Mouse (Mus musculus) forebrain, embryonic 16.5 days (tissue): ENCODE results near the gene Trim62. TPM values are rescaled to one million over a fixed set of nuclear protein-coding genes. Genes with fewer than 3 reads are reported as not detected.

Experiments
- ATAC-seq: fragments of 200-750 bp; cut with Nextera tagmentation; 2 replicates; pipeline ENCODE4 v1.8.0; 2017; ENCODE audit warnings: mild to moderate bottlenecking, moderate library complexity
- H3K27ac ChIP-seq: fragments of 300-500 bp; sonication (generic); 2 replicates; pipeline ENCODE4 v1.5.1; 2014; ENCODE audit warnings: low read length, control low read depth
- H3K27me3 ChIP-seq: fragments of 300-500 bp; sonication (generic); replicated peaks from 2 replicates; pipeline ENCODE4 v1.6.1; 2014; ENCODE audit warnings: low read length; ENCODE audit not compliant: control insufficient read depth, insufficient read depth
- H3K36me3 ChIP-seq: fragments of 300-500 bp; sonication (generic); 2 replicates; pipeline ENCODE4 v1.6.1; 2014; ENCODE audit not compliant: control insufficient read depth, insufficient read depth
- H3K4me1 ChIP-seq: fragments of 300-500 bp; sonication (generic); replicated peaks from 2 replicates; pipeline ENCODE4 v1.6.1; 2014; ENCODE audit warnings: low read length; ENCODE audit not compliant: control insufficient read depth, insufficient read depth
- H3K4me2 ChIP-seq: fragments of 300-500 bp; sonication (generic); 2 replicates; pipeline ENCODE4 v1.6.1; 2014; ENCODE audit warnings: mild to moderate bottlenecking, low read length, control low read depth
- H3K4me3 ChIP-seq: fragments of 300-500 bp; sonication (generic); replicated peaks from 2 replicates; pipeline ENCODE4 v1.5.1; 2014; ENCODE audit warnings: mild to moderate bottlenecking, low read length, control low read depth
- H3K9ac ChIP-seq: fragments of 300-500 bp; sonication (generic); replicated peaks from 2 replicates; pipeline ENCODE4 v1.6.1; 2014; ENCODE audit warnings: low read depth, low read length, control low read depth
- H3K9me3 ChIP-seq: fragments of 300-500 bp; sonication (generic); 2 replicates; pipeline ENCODE4 v1.6.1; 2016; ENCODE audit warnings: low read length; ENCODE audit not compliant: control insufficient read depth
- WGBS: fragments of 180-500 bp; shearing (Covaris S2); extraction: QIAGEN DNeasy Blood & Tissue Kit; methylation state at CpG from one replicate; pipeline ENCODE4 v1.1.7; 2014; 5-methylcytosine and 5-hydroxymethylcytosine counted together
- polyA plus RNA-seq: library from polyadenylated mRNA; unstranded; fragments of >200 nt; fragmentation: Nextera tagmentation; extraction: Ambion mirVana; gene quantifications from 2 replicates; pipeline ENCODE4 v1.2.1, GENCODE M21; 2015

Gene Trim62
- polyA plus RNA-seq, 1 experiment from 2014 or later, result 10.9 TPM

DNA sequence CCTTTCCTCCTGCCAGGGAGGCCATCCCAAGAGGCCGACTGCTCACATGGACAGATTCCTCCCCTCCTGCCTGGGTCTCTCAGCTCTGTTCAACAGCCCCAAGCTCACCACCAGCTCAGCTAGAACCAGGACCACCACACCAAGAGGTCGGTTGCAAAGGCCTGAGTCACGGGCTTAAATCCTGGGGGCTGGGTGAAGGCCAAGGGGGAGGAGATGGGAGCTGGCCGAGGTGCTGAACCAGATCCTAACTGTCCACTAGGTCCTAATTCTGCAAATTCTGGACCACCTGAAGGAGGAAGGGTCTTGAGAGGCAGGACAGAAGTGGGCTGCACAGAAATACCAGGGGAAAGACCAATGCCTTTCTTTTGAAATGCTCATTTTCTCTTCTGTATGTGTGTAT, 30.4 kb downstream of the Trim62 start:
- Histone ChIP-seq H3K9ac (no peak overlapping the region), H3K27me3 (no peaks in the 10 kb centered on the region), H3K9me3 (no peaks in the 10 kb centered on the region), H3K36me3 (no peaks in the 10 kb centered on the region), H3K4me1 (peaks cover 5% of the 10 kb centered on the region), H3K4me3 (no peak overlapping the region), H3K4me2 (no peak overlapping the region), H3K27ac (no peak overlapping the region)
- ATAC-seq, result no peak
- WGBS, result 27% methylated on average over 4 of the region's 4 CpGs

DNA sequence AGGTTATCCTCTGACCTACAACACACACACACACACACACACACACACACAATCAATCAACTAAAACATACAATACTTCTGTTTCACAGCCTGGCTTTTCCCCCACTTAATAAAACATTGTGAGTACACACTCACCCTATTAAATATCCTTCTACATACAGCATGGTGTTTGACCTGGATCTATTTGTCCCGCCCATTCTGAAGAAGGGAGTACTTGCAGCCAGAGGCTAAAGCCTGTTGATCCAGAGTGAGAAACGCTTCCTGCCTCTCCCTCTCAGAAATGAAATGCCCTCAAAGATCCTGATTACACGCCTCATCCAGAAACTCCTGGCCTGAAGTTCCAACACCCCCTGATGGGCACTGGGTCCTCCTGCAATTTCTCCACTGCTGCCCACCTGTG, 33.7 kb downstream of the Trim62 start:
- Histone ChIP-seq H3K9me3 (no peaks in the 10 kb centered on the region), H3K4me2 (no peak overlapping the region), H3K36me3 (no peaks in the 10 kb centered on the region), H3K27me3 (no peaks in the 10 kb centered on the region; the same call in 1 of the 2 replicates), H3K27ac (no peak overlapping the region), H3K4me1 (peaks cover 5% of the 10 kb centered on the region), H3K9ac (no peak overlapping the region), H3K4me3 (no peak overlapping the region)
- no peak for ATAC-seq
- WGBS, result 78% methylated on average over 3 of the region's 3 CpGs

DNA sequence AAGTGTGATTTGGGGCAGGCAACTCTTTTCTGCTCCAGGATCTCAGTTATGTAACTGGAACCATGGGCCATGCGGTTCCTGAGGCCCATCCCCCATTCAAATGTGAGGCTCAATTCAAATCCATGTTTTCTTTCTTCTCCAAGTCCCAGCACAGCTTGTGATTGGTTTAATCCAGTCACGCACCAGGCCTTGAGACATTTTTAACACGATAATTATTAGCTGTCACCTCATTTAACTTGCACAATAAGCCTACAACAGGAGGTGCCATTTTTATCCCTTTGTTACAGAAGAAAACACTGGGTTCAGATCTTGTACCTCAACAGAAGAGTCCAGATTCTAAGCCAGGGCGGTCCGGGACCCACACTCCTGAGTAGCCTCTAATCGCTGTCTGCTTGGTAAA, 34.4 kb downstream of the Trim62 start:
- Histone ChIP-seq H3K4me3 (no peak overlapping the region), H3K4me1 (peaks cover 5% of the 10 kb centered on the region), H3K9ac (no peak overlapping the region), H3K36me3 (no peaks in the 10 kb centered on the region), H3K9me3 (no peaks in the 10 kb centered on the region), H3K27ac (peak overlapping the region; percentile 75), H3K27me3 (no peaks in the 10 kb centered on the region; the same call in 1 of the 2 replicates), H3K4me2 (no peak overlapping the region)
- peak; percentile 59 for ATAC-seq
- WGBS, result 46% methylated on average over 6 of the region's 6 CpGs

DNA sequence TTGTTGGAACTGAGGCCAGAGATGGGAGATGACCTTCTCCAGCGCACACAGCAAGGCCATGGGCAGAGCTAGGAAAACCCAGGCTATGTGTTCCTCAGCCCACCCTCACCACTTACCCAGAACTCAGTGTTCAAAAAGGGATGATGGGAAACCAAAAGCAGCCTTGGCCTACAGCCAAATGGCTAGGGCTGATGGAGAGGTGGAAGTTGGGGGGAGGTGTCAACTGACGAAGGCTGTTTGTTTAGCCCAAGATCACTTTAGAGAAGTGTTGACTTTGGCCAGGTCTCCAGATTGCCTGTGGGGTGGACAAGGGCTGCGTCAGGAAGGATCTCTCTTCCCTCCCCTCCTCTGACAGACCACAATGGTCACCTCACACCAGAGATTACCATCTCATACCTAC, 34.8 kb downstream of the Trim62 start:
- no peak overlapping the region for H3K4me2 ChIP-seq
- H3K9ac ChIP-seq, result no peak overlapping the region
- H3K27ac ChIP-seq, result peak overlapping the region; percentile 75
- ATAC-seq, result peak; percentile 49
- no peaks in the 10 kb centered on the region; the same call in 1 of the 2 replicates for H3K27me3 ChIP-seq
- no peaks in the 10 kb centered on the region for H3K36me3 ChIP-seq
- H3K4me3 ChIP-seq, result no peak overlapping the region
- WGBS, result 61% methylated on average over 3 of the region's 3 CpGs
- H3K4me1 ChIP-seq, result peaks cover 5% of the 10 kb centered on the region
- H3K9me3 ChIP-seq, result no peaks in the 10 kb centered on the region

DNA sequence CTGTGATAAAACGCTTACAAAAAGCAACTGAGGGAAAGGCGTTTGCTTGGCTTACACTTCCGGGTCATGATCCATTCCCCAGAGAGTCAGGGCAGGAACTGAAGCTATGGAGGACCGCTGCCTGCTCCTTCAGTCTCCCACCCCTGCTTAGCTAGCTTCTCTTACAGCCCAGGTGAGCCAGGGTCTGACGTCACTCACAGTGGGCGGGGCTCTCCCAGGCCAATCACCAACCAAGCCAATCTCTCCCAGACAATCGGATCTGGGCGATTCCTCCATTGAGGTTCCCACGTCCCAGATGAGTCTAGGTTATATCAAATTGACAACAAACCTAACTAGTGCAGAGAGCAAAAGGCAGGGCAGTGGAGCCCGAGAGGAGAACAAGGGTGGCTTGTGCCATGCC, 35.7 kb downstream of the Trim62 start:
- 30% methylated on average over 10 of the region's 10 CpGs for WGBS
- Histone ChIP-seq H3K9me3 (no peaks in the 10 kb centered on the region), H3K27me3 (peaks cover 8% of the 10 kb centered on the region; the same call in 1 of the 2 replicates), H3K4me3 (no peak overlapping the region), H3K36me3 (no peaks in the 10 kb centered on the region), H3K4me1 (peaks cover 5% of the 10 kb centered on the region), H3K4me2 (no peak overlapping the region), H3K27ac (no peak overlapping the region), H3K9ac (no peak overlapping the region)
- no peak for ATAC-seq

DNA sequence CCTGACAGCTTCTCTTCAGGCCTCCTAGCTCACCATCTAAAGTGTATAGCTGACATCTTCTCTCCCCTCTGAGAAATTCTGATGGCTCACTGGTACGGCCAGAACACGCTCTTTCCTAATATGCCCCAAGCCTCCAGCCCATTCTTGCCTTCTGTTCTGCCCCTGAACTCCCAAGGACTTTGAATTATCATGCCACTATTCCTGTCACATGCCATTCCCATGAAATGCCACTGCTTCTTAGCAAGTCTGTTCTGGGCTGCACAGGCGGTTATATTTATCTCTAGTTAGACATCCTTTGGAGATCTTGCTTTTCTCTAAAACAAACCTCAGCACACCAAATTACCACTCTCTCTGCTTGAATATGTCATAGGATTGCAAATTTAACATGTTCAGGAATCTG, 40.2 kb downstream of the Trim62 start:
- 91% methylated on average over 3 of the region's 3 CpGs for WGBS
- Histone ChIP-seq H3K27ac (no peak overlapping the region), H3K9ac (no peak overlapping the region), H3K27me3 (peaks cover 8% of the 10 kb centered on the region; the same call in 1 of the 2 replicates), H3K36me3 (no peaks in the 10 kb centered on the region), H3K4me1 (peaks cover 8% of the 10 kb centered on the region; the same call in 1 of the 2 replicates), H3K4me2 (no peak overlapping the region), H3K9me3 (no peaks in the 10 kb centered on the region), H3K4me3 (no peak overlapping the region)
- ATAC-seq, result no peak

DNA sequence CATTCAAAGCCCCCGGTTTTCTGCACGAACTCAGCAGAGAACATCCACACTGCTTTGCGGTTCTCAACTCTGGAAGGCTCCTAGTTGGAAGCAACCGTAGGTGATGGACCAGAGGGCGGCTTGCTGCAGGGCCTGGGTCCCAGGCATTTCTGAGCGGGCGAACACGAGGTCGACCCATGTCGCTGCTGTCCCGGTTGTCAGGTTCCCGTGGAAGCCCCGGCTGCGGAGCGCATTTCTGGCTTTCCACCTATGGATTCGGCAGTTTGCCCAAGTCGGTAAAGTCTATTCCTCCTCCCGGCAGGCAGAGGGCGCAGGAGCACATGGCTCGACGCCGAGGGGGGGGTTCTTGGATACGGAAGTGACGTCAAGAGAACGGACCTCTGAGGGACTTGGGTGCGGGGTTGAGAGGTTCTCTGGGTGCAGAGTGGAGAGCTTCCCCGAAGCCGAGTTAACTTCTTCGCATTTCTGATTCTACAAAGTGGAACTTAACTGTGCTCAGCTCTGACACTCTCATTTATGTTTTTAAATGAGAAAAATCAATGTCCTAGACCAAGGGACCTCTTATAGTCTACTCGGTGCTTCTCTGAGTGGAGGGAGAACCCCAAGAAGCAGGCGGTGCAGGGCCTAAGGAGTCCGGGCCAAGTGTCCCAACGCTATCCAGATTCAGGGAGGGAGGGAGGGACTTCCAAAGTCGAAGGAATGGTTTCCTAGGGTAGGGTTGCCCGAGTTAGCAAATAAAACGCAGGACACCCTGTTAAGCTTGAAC, 41.6 kb downstream of the Trim62 start:
- peak; percentile 88 for ATAC-seq
- peak overlapping the region; percentile 57 for H3K4me2 ChIP-seq
- 13% methylated on average over 36 of the region's 36 CpGs for WGBS
- no peaks in the 10 kb centered on the region for H3K9me3 ChIP-seq
- H3K9ac ChIP-seq, result peak overlapping the region; percentile 53
- no peaks in the 10 kb centered on the region for H3K36me3 ChIP-seq
- H3K27me3 ChIP-seq, result peaks cover 8% of the 10 kb centered on the region; the same call in 1 of the 2 replicates
- H3K4me1 ChIP-seq, result peaks cover 8% of the 10 kb centered on the region; the same call in 1 of the 2 replicates
- peak overlapping the region; percentile 38 for H3K4me3 ChIP-seq
- no peak overlapping the region for H3K27ac ChIP-seq

DNA sequence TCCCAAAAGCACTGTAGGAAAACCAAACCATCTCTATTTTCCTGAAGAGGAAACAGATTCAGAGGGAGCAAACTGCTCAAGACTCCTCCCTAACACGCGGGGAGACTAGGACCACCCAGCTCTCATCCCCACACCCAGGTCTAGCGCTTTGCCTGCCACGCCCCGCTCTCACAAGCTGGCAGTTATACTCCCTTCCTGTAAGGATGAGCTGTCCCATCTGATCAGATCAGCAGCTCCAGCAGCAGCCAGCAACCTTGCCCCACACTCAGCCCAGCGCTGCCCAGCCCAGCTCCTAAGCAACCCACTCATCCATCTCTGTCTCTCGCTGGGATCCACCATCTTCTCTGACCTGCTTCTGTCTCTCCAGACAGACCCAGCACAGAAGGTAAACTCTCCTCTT, 49.4 kb downstream of the Trim62 start:
- H3K9me3 ChIP-seq, result no peaks in the 10 kb centered on the region
- WGBS, result 76% methylated on average over 7 of the region's 7 CpGs
- no peaks in the 10 kb centered on the region for H3K36me3 ChIP-seq
- no peaks in the 10 kb centered on the region for H3K27me3 ChIP-seq
- no peak overlapping the region for H3K27ac ChIP-seq
- H3K4me2 ChIP-seq, result no peak overlapping the region
- no peak for ATAC-seq
- H3K4me3 ChIP-seq, result no peak overlapping the region
- H3K9ac ChIP-seq, result no peak overlapping the region
- H3K4me1 ChIP-seq, result no peaks in the 10 kb centered on the region

DNA sequence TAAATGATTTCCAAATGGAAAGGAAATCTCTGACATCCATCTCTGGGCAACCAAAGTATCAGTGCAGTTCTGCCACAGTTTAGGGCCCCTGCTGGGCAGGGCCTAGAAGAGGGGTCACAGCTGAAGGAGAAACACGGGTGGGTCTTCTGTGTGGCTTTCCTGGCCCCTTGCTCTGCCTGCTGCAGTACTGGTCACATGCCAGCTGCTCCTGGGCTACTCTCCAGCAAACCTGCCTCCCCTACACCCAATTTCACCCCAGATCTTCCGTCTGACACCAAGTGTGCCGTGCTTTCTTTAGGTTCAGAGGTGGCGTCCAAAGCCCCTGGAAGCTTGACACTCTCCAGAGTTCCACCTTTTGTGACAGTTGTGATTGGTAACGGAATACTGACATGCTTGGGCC, 52.2 kb downstream of the Trim62 start:
- H3K9me3 ChIP-seq, result no peaks in the 10 kb centered on the region
- 59% methylated on average over 5 of the region's 5 CpGs for WGBS
- no peak for ATAC-seq

More for the DNA sequence above, 52.2 kb downstream of the Trim62 start:
- H3K4me3 ChIP-seq, result no peak overlapping the region
- H3K4me2 ChIP-seq, result no peak overlapping the region
- H3K4me1 ChIP-seq, result no peaks in the 10 kb centered on the region
- H3K27ac ChIP-seq, result no peak overlapping the region
- no peak overlapping the region for H3K9ac ChIP-seq
- no peaks in the 10 kb centered on the region for H3K36me3 ChIP-seq
- no peaks in the 10 kb centered on the region for H3K27me3 ChIP-seq
